Mouse (Mus musculus) testis, adult 2 months (tissue): ENCODE measurements at regions not wholly inside any gene's neighbourhood (a gene's known extent, or its start where the extent isn't known, plus 50 kb on each side); places are given as distances from the start of the nearest gene placed in this dataset.

ENCODE experiments used
- H3K27ac ChIP-seq: fragments of 200-500 bp; 2 replicates; pipeline ENCODE4 v1.5.1; 2012; ENCODE audit warnings: low read depth, low read length; ENCODE audit not compliant: control insufficient read depth, insufficient read depth
- H3K27me3 ChIP-seq: fragments of 200-500 bp; 2 replicates; pipeline ENCODE4 v1.6.1; 2012; ENCODE audit warnings: mild to moderate bottlenecking, low read length, moderate library complexity; ENCODE audit not compliant: control insufficient read depth, insufficient read depth
- H3K36me3 ChIP-seq: fragments of 200-500 bp; 2 replicates; pipeline ENCODE4 v1.6.1; 2012; ENCODE audit warnings: mild to moderate bottlenecking, low read length; ENCODE audit not compliant: control insufficient read depth, insufficient read depth
- H3K4me1 ChIP-seq: fragments of 200-500 bp; 2 replicates; pipeline ENCODE4 v1.6.1; 2012; ENCODE audit warnings: low read length; ENCODE audit not compliant: control insufficient read depth, insufficient read depth
- H3K4me3 ChIP-seq: fragments of 200-500 bp; 2 replicates; pipeline ENCODE4 v1.5.1; 2012; ENCODE audit warnings: low read depth, mild to moderate bottlenecking, low read length, moderate library complexity, mixed read lengths; ENCODE audit not compliant: control insufficient read depth
- CTCF ChIP-seq: fragments of 200-500 bp; IDR thresholded peaks from 2 replicates; pipeline ENCODE4 v1.5.1; 2012; ENCODE audit warnings: low read depth, mild to moderate bottlenecking, inconsistent platforms, low read length, moderate library complexity; ENCODE audit not compliant: control insufficient read depth, insufficient read depth, insufficient replicate concordance
- POLR2A ChIP-seq: fragments of 200-500 bp; IDR thresholded peaks from 2 replicates; pipeline ENCODE4 v1.6.1; 2012; ENCODE audit warnings: low read depth, mild to moderate bottlenecking, inconsistent platforms, low read length, moderate library complexity; ENCODE audit not compliant: control insufficient read depth

- H3K4me1 ChIP-seq, result no peaks in the 10 kb centered on the region
- H3K27me3 ChIP-seq, result no peaks in the 10 kb centered on the region
- H3K4me3 ChIP-seq, result peak overlapping the region; percentile 60
- H3K27ac ChIP-seq, result no peak overlapping the region
- TF ChIP-seq POLR2A (no peak), CTCF (no peak)
- no peaks in the 10 kb centered on the region for H3K36me3 ChIP-seq
Measured at GRCm38 (mm10) chr6:100096393-100097125, 190.7 kb downstream of the Rybp start.

GRCm38 (mm10) chr6:100094653-100095217 is 192.6 kb downstream of the Rybp start:
- TF ChIP-seq POLR2A, result no peak
- no peak for TF ChIP-seq CTCF
- no peak overlapping the region for H3K27ac ChIP-seq
- no peaks in the 10 kb centered on the region for H3K27me3 ChIP-seq
- H3K36me3 ChIP-seq, result no peaks in the 10 kb centered on the region
- no peak overlapping the region for H3K4me3 ChIP-seq
- no peaks in the 10 kb centered on the region for H3K4me1 ChIP-seq

- H3K4me1 ChIP-seq, result no peaks in the 10 kb centered on the region
- no peaks in the 10 kb centered on the region for H3K27me3 ChIP-seq
- TF ChIP-seq CTCF (no peak), POLR2A (no peak)
- no peaks in the 10 kb centered on the region for H3K36me3 ChIP-seq
- H3K27ac ChIP-seq, result no peak overlapping the region
- no peak overlapping the region for H3K4me3 ChIP-seq
Measured at GRCm38 (mm10) chr6:100092870-100093269, 194.4 kb downstream of the Rybp start.

GRCm38 (mm10) chr6:100091815-100092214 is 195.5 kb downstream of the Rybp start:
- H3K27ac ChIP-seq, result no peak overlapping the region
- H3K36me3 ChIP-seq, result no peaks in the 10 kb centered on the region
- TF ChIP-seq POLR2A (no peak), CTCF (no peak)
- H3K4me1 ChIP-seq, result no peaks in the 10 kb centered on the region
- no peaks in the 10 kb centered on the region for H3K27me3 ChIP-seq
- H3K4me3 ChIP-seq, result no peak overlapping the region

- H3K27ac ChIP-seq, result no peak overlapping the region
- H3K4me1 ChIP-seq, result no peaks in the 10 kb centered on the region
- no peaks in the 10 kb centered on the region for H3K27me3 ChIP-seq
- no peaks in the 10 kb centered on the region for H3K36me3 ChIP-seq
- no peak overlapping the region for H3K4me3 ChIP-seq
- TF ChIP-seq POLR2A (no peak), CTCF (no peak)
Measured at GRCm38 (mm10) chr6:100088576-100088975, 198.7 kb downstream of the Rybp start.

GRCm38 (mm10) chr6:100086807-100087206 is 200.5 kb downstream of the Rybp start:
- Histone ChIP-seq H3K4me1 (no peaks in the 10 kb centered on the region), H3K4me3 (no peak overlapping the region), H3K27me3 (no peaks in the 10 kb centered on the region), H3K36me3 (no peaks in the 10 kb centered on the region), H3K27ac (no peak overlapping the region)
- TF ChIP-seq CTCF, result no peak
- TF ChIP-seq POLR2A, result no peak

GRCm38 (mm10) chr6:100085981-100086380 is 201.3 kb downstream of the Rybp start:
- Histone ChIP-seq H3K27me3 (no peaks in the 10 kb centered on the region), H3K36me3 (no peaks in the 10 kb centered on the region), H3K4me3 (no peak overlapping the region), H3K4me1 (no peaks in the 10 kb centered on the region), H3K27ac (no peak overlapping the region)
- TF ChIP-seq CTCF, result no peak
- TF ChIP-seq POLR2A, result no peak
